Mouse (Mus musculus) liver, embryonic 11.5 days (tissue): ENCODE data around the gene Dao. TPM values are rescaled to one million over a fixed set of nuclear protein-coding genes. Genes with fewer than 3 reads are reported as not detected.

ENCODE experiments used
- ATAC-seq: fragments of 200-750 bp; cut with Nextera tagmentation; replicated peaks from 2 replicates; pipeline ENCODE4 v1.8.0; 2017; ENCODE audit warnings: moderate number of reproducible peaks, mild to moderate bottlenecking, moderate TSS enrichment, moderate library complexity; ENCODE audit not compliant: low FRiP score
- DNase-seq: peaks from one replicate; pipeline ENCODE4 v3.0.0-alpha.2; 2017; ENCODE audit warnings: low spot score
- H3K27ac ChIP-seq: fragments of 300-500 bp; sonication (generic); 2 replicates; pipeline ENCODE4 v1.5.1; 2014; ENCODE audit warnings: mild to moderate bottlenecking, low read depth, low read length, control low read depth
- H3K27me3 ChIP-seq: fragments of 300-500 bp; sonication (generic); replicated peaks from 2 replicates; pipeline ENCODE4 v1.6.1; 2014; ENCODE audit warnings: low read length, mixed read lengths; ENCODE audit not compliant: control insufficient read depth, insufficient read depth
- H3K36me3 ChIP-seq: fragments of 300-500 bp; sonication (generic); 2 replicates; pipeline ENCODE4 v1.6.1; 2014; ENCODE audit warnings: mild to moderate bottlenecking, low read length, moderate library complexity, mixed read lengths; ENCODE audit not compliant: control insufficient read depth, insufficient read depth
- H3K4me1 ChIP-seq: fragments of 300-500 bp; sonication (generic); replicated peaks from 2 replicates; pipeline ENCODE4 v1.6.1; 2014; ENCODE audit warnings: low read length, mixed read lengths; ENCODE audit not compliant: control insufficient read depth, insufficient read depth
- H3K4me2 ChIP-seq: fragments of 300-500 bp; sonication (generic); 2 replicates; pipeline ENCODE4 v1.6.1; 2014; ENCODE audit warnings: mild to moderate bottlenecking, control low read depth, moderate library complexity
- H3K4me3 ChIP-seq: fragments of 300-500 bp; sonication (generic); 2 replicates; pipeline ENCODE4 v1.5.1; 2014; ENCODE audit warnings: low read depth, low read length, control low read depth
- H3K9ac ChIP-seq: fragments of 300-500 bp; sonication (generic); 2 replicates; pipeline ENCODE4 v1.6.1; 2014; ENCODE audit warnings: low read depth, low read length, control low read depth
- H3K9me3 ChIP-seq: fragments of 300-500 bp; sonication (generic); 2 replicates; pipeline ENCODE4 v1.6.1; 2016; ENCODE audit warnings: low read length, inconsistent platforms, mixed read lengths; ENCODE audit not compliant: control insufficient read depth
- WGBS: fragments of 180-500 bp; shearing (Covaris S2); extraction: QIAGEN DNeasy Blood & Tissue Kit; methylation state at CpG from one replicate; pipeline ENCODE4 v1.1.7; 2014; 5-methylcytosine and 5-hydroxymethylcytosine counted together
- polyA plus RNA-seq: library from polyadenylated mRNA; unstranded; fragments of >200 nt; fragmentation: Nextera tagmentation; extraction: Ambion mirVana; gene quantifications from 2 replicates; pipeline ENCODE4 v1.2.1, GENCODE M21; 2014

The Dao gene
- polyA plus RNA-seq, 1 experiment from 2014 or later, result not detected

GRCm38 (mm10) chr5:113999382-113999781 lies 4.1 kb upstream of the Dao start:
- Histone ChIP-seq H3K27me3 (no peaks in the 10 kb centered on the region), H3K4me3 (no peak overlapping the region), H3K36me3 (no peaks in the 10 kb centered on the region), H3K4me1 (peaks cover 3% of the 10 kb centered on the region; the same call in 1 of the 2 replicates), H3K27ac (no peak overlapping the region), H3K4me2 (no peak overlapping the region), H3K9ac (no peak overlapping the region), H3K9me3 (no peaks in the 10 kb centered on the region)
- WGBS, result 30% methylated on average over 5 of the region's 5 CpGs
- 0 out of 2 replicates have a peak, but pooled peaks have one; percentile 29 for ATAC-seq
- DNase-seq, result no peak

DNA sequence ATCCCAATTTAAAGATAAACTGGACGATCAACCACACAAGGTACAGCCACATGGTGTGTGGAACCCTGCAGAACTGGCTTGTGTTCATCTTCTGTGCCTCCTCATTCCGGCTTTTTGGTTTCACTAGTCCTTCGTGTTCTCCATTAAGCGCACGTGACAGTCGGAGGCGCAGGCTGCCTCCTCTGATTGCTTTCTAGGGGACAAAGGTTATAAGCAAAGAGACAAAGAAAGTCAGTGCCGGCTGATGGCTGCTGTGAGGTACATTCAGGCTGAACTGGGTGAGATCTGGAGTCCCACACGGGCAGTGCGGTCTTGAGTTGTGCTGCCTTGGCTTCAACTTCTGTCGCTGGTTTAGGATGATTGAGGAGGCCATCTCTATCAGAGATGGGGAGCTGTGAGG lies 1.1 kb downstream of the Dao start:
- no peaks in the 10 kb centered on the region for H3K9me3 ChIP-seq
- no peak overlapping the region for H3K9ac ChIP-seq
- H3K36me3 ChIP-seq, result no peaks in the 10 kb centered on the region
- DNase-seq, result no peak
- no peaks in the 10 kb centered on the region for H3K27me3 ChIP-seq
- peaks cover 3% of the 10 kb centered on the region; the same call in 1 of the 2 replicates for H3K4me1 ChIP-seq
- no peak for ATAC-seq
- no peak overlapping the region for H3K4me3 ChIP-seq
- no peak overlapping the region for H3K27ac ChIP-seq
- WGBS, result 80% methylated on average over 11 of the region's 11 CpGs
- H3K4me2 ChIP-seq, result no peak overlapping the region

DNA sequence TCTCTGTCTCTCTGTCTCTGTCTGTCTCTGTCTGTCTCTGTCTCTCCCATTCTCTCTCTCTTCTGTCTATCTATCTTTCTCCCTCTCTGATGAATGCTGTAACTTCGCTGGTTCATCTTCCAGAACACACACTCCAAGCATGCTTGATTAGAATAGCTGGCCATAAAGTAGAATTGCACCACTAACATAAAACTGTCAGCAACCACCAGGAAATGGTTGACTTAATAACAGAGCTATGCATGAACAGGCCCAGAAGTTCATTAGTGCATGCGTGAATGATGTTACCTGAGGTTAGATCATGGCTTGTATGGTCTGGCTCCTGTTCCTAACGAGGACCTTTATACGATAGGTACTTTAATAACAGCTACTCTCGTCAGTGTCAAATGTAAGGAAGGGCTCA lies 1.6 kb downstream of the Dao start:
- Histone ChIP-seq H3K9ac (no peak overlapping the region), H3K4me3 (no peak overlapping the region), H3K27me3 (no peaks in the 10 kb centered on the region), H3K27ac (no peak overlapping the region), H3K9me3 (no peaks in the 10 kb centered on the region), H3K4me1 (peaks cover 3% of the 10 kb centered on the region; the same call in 1 of the 2 replicates), H3K36me3 (no peaks in the 10 kb centered on the region), H3K4me2 (no peak overlapping the region)
- WGBS, result 78% methylated on average over 5 of the region's 5 CpGs
- no peak for DNase-seq
- no peak for ATAC-seq

GRCm38 (mm10) chr5:114006974-114007373 lies 3.5 kb downstream of the Dao start:
- WGBS, result 73% methylated on average over 4 of the region's 4 CpGs
- Histone ChIP-seq H3K4me3 (no peak overlapping the region), H3K27ac (no peak overlapping the region), H3K4me2 (no peak overlapping the region), H3K4me1 (peaks cover 3% of the 10 kb centered on the region; the same call in 1 of the 2 replicates), H3K36me3 (no peaks in the 10 kb centered on the region), H3K9me3 (no peaks in the 10 kb centered on the region), H3K27me3 (no peaks in the 10 kb centered on the region), H3K9ac (no peak overlapping the region)
- no peak for ATAC-seq
- DNase-seq, result no peak

GRCm38 (mm10) chr5:114007753-114008453 lies 4.4 kb downstream of the Dao start:
- peaks cover 3% of the 10 kb centered on the region; the same call in 1 of the 2 replicates for H3K4me1 ChIP-seq
- H3K4me3 ChIP-seq, result no peak overlapping the region
- ATAC-seq, result no peak
- no peaks in the 10 kb centered on the region for H3K27me3 ChIP-seq
- no peaks in the 10 kb centered on the region for H3K36me3 ChIP-seq
- H3K9ac ChIP-seq, result no peak overlapping the region
- WGBS, result 80% methylated on average over 12 of the region's 12 CpGs
- H3K4me2 ChIP-seq, result no peak overlapping the region
- DNase-seq, result no peak
- H3K27ac ChIP-seq, result no peak overlapping the region
- no peaks in the 10 kb centered on the region for H3K9me3 ChIP-seq

- WGBS, result 57% methylated on average over 4 of the region's 4 CpGs
- Histone ChIP-seq H3K4me2 (no peak overlapping the region), H3K4me3 (no peak overlapping the region), H3K9me3 (no peaks in the 10 kb centered on the region), H3K4me1 (no peaks in the 10 kb centered on the region; the same call in 1 of the 2 replicates), H3K36me3 (no peaks in the 10 kb centered on the region), H3K9ac (no peak overlapping the region), H3K27ac (no peak overlapping the region), H3K27me3 (no peaks in the 10 kb centered on the region)
- DNase-seq (no peak), ATAC-seq (no peak)
Observed at GRCm38 (mm10) chr5:114009049-114009448, 5.5 kb downstream of the Dao start.

- no peaks in the 10 kb centered on the region for H3K9me3 ChIP-seq
- no peak overlapping the region for H3K9ac ChIP-seq
- no peaks in the 10 kb centered on the region for H3K4me1 ChIP-seq
- no peak overlapping the region for H3K27ac ChIP-seq
- H3K4me3 ChIP-seq, result no peak overlapping the region
- no peak for ATAC-seq
- DNase-seq, result no peak
- H3K4me2 ChIP-seq, result no peak overlapping the region
- no peaks in the 10 kb centered on the region for H3K27me3 ChIP-seq
- WGBS, result 67% methylated on average over 7 of the region's 7 CpGs
- no peaks in the 10 kb centered on the region for H3K36me3 ChIP-seq
Observed at GRCm38 (mm10) chr5:114015121-114015520, 11.6 kb downstream of the Dao start.

DNA sequence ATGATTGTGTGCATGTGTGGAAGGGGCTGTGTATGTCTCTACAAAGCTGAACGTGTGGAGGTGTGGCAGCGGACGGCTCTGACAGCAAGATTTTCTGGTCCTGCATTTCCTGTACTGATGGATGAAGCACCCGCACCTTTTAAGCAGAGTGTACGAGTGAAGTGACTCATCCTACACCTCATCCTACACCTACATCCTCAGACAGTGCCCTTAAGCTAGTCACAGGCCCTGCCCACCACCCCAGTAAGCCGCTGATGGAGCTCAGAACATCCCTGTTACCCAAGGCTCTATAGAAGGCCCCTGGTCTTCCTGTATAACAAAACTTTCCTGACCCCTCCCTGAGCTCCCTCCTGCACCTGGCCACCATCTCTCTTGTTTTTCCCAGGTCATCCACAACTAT lies 20.9 kb downstream of the Dao start:
- DNase-seq (no peak), ATAC-seq (no peak)
- no peak overlapping the region for H3K27ac ChIP-seq
- H3K36me3 ChIP-seq, result no peaks in the 10 kb centered on the region
- no peaks in the 10 kb centered on the region for H3K27me3 ChIP-seq
- no peak overlapping the region for H3K9ac ChIP-seq
- no peaks in the 10 kb centered on the region for H3K4me1 ChIP-seq
- H3K4me2 ChIP-seq, result no peak overlapping the region
- WGBS, result 58% methylated on average over 6 of the region's 6 CpGs
- H3K9me3 ChIP-seq, result no peaks in the 10 kb centered on the region
- H3K4me3 ChIP-seq, result no peak overlapping the region

GRCm38 (mm10) chr5:114024885-114025284 lies 21.4 kb downstream of the Dao start:
- no peak for DNase-seq
- WGBS, result 9% methylated on average over 10 of the region's 10 CpGs
- no peak overlapping the region for H3K9ac ChIP-seq

More at GRCm38 (mm10) chr5:114024885-114025284, 21.4 kb downstream of the Dao start:
- Histone ChIP-seq H3K9me3 (no peaks in the 10 kb centered on the region), H3K4me1 (no peaks in the 10 kb centered on the region), H3K4me2 (peak overlapping the region; percentile 14; the same call in 1 of the 2 replicates), H3K27me3 (no peaks in the 10 kb centered on the region), H3K4me3 (no peak overlapping the region), H3K36me3 (no peaks in the 10 kb centered on the region), H3K27ac (no peak overlapping the region)
- ATAC-seq, result no peak
